Mouse (Mus musculus) midbrain, embryonic 14.5 days (tissue): ENCODE measurements around the gene Nkx2-1. TPM values are rescaled to one million over a fixed set of nuclear protein-coding genes. Genes with fewer than 3 reads are reported as not detected.

Experiments
- ATAC-seq: fragments of 200-750 bp; cut with Nextera tagmentation; 2 replicates; pipeline ENCODE4 v1.8.0; 2017; ENCODE audit warnings: moderate number of reproducible peaks, moderate library complexity; ENCODE audit not compliant: low FRiP score, low TSS enrichment
- DNase-seq: peaks from one replicate; pipeline ENCODE4 v3.0.0-alpha.2; 2015
- H3K27ac ChIP-seq: fragments of 300-500 bp; sonication (generic); replicated peaks from 2 replicates; pipeline ENCODE4 v1.5.1; 2014; ENCODE audit warnings: mild to moderate bottlenecking, low read depth, low read length, moderate library complexity
- H3K27me3 ChIP-seq: fragments of 300-500 bp; sonication (generic); 2 replicates; pipeline ENCODE4 v1.6.1; 2014; ENCODE audit warnings: low read length, control low read depth, mixed read lengths; ENCODE audit not compliant: control insufficient read depth, insufficient read depth
- H3K36me3 ChIP-seq: fragments of 300-500 bp; sonication (generic); 2 replicates; pipeline ENCODE4 v1.6.1; 2014; ENCODE audit warnings: low read length, control low read depth; ENCODE audit not compliant: control insufficient read depth, insufficient read depth
- H3K4me1 ChIP-seq: fragments of 300-500 bp; sonication (generic); 2 replicates; pipeline ENCODE4 v1.6.1; 2014; ENCODE audit warnings: mild to moderate bottlenecking, antibody characterized with exemption, low read length, control low read depth; ENCODE audit not compliant: control insufficient read depth, insufficient read depth
- H3K4me2 ChIP-seq: fragments of 300-500 bp; sonication (generic); 2 replicates; pipeline ENCODE4 v1.6.1; 2014; ENCODE audit warnings: mild to moderate bottlenecking, low read length, moderate library complexity
- H3K4me3 ChIP-seq: fragments of 300-500 bp; sonication (generic); replicated peaks from 2 replicates; pipeline ENCODE4 v1.5.1; 2014; ENCODE audit warnings: low read depth, low read length
- H3K9ac ChIP-seq: fragments of 300-500 bp; sonication (generic); replicated peaks from 2 replicates; pipeline ENCODE4 v1.6.1; 2014; ENCODE audit warnings: mild to moderate bottlenecking, low read length, moderate library complexity
- H3K9me3 ChIP-seq: fragments of 300-500 bp; sonication (generic); 2 replicates; pipeline ENCODE4 v1.6.1; 2016; ENCODE audit warnings: low read length, control low read depth, mixed read lengths; ENCODE audit not compliant: control insufficient read depth
- WGBS: fragments of 180-500 bp; shearing (Covaris S2); extraction: QIAGEN DNeasy Blood & Tissue Kit; methylation state at CpG from one replicate; pipeline ENCODE4 v1.1.7; 2014; 5-methylcytosine and 5-hydroxymethylcytosine counted together
- polyA plus RNA-seq: library from polyadenylated mRNA; unstranded; fragments of >200 nt; fragmentation: Nextera tagmentation; extraction: Ambion mirVana; gene quantifications from 2 replicates; pipeline ENCODE4 v1.2.1, GENCODE M21; 2014

The Nkx2-1 gene
- polyA plus RNA-seq, 1 experiment from 2014 or later, result 0.24 TPM

GRCm38 (mm10) chr12:56534651-56535326 is 1.9 kb downstream of the Nkx2-1 start:
- H3K9ac ChIP-seq, result no peak overlapping the region
- peak overlapping the region; percentile 38 for H3K4me2 ChIP-seq
- DNase-seq (peak; percentile 50), ATAC-seq (peak; percentile 39; the same call in 1 of the 2 replicates)
- H3K36me3 ChIP-seq, result no peaks in the 10 kb centered on the region
- peak overlapping the region; percentile 20; the same call in 1 of the 2 replicates for H3K27ac ChIP-seq
- H3K9me3 ChIP-seq, result no peaks in the 10 kb centered on the region
- H3K27me3 ChIP-seq, result peaks cover 96% of the 10 kb centered on the region
- 0 out of 2 replicates have a peak, but pooled peaks cover 6% of the 10 kb centered on the region for H3K4me1 ChIP-seq
- H3K4me3 ChIP-seq, result peak overlapping the region; percentile 25
- under 1% methylated on average over 62 of the region's 62 CpGs for WGBS

DNA sequence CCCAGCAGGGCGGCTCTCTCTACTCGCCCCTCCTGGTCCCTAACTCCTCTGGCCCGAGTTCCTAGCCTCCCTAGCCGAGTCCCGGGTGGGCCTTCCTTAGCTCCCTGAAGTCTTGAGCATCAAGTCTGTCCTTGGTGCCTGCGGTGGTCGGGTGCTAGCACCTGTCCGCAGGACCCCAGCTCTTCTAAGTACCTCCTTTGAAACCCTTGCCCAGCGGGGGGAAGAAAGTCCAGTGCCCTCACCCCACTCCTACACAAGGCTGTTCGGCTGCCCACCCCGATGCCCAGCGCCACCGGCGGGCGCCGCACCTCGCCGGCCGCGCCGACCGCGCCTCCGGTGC is 2.4 kb downstream of the Nkx2-1 start:
- no peak for ATAC-seq

DNA sequence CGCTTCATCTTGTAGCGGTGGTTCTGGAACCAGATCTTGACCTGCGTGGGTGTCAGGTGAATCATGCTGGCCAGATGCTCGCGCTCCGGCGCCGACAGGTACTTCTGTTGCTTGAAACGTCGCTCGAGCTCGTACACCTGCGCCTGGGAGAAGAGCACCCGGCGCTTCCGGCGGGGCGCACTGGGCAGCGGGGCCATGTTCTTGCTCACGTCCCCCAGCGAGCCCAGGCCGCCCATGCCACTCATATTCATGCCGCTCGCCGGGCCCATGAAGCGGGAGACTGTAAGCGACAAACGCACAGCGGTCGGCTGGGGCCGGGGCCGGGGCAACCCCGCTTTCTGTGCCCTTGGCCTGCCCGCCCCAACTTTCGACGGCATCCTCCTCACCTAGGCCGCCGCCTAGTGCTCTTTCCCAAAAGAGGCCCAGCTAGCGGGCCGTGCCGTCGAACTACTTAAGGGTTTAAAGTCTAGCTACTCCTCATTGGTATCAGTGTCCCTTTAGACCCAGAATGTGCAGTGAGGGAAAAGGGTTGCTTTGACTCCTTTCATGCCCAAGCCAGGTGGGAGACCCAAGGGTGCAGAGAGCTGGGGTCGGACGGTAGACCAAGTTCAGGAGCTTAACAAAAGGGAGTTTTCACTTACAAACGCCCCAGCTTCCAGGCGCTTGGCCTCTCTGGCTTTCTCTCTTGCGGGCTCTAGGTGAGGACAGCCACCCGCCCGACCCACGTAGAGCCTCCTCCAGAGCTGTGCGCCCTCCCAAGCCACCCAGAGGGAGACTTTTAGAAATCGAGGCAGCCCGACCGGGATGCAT is 3.0 kb downstream of the Nkx2-1 start:
- Histone ChIP-seq H3K27me3 (peaks cover 95% of the 10 kb centered on the region), H3K27ac (no peak overlapping the region), H3K36me3 (no peaks in the 10 kb centered on the region), H3K9ac (no peak overlapping the region; the same call in 1 of the 2 replicates), H3K4me2 (peak overlapping the region; percentile 37), H3K4me3 (peak overlapping the region; percentile 25), H3K9me3 (no peaks in the 10 kb centered on the region), H3K4me1 (0 out of 2 replicates have a peak, but pooled peaks cover 6% of the 10 kb centered on the region)
- WGBS, result 1% methylated on average over 54 of the region's 54 CpGs
- DNase-seq (no peak), ATAC-seq (no peak)

More for the DNA sequence above, 2.4 kb downstream of the Nkx2-1 start:
- peaks cover 95% of the 10 kb centered on the region for H3K27me3 ChIP-seq
- peak overlapping the region; percentile 20; the same call in 1 of the 2 replicates for H3K27ac ChIP-seq
- 0 out of 2 replicates have a peak, but pooled peaks cover 6% of the 10 kb centered on the region for H3K4me1 ChIP-seq
- no peak overlapping the region for H3K9ac ChIP-seq
- H3K4me2 ChIP-seq, result peak overlapping the region; percentile 38
- H3K36me3 ChIP-seq, result no peaks in the 10 kb centered on the region
- no peak for DNase-seq
- no peaks in the 10 kb centered on the region for H3K9me3 ChIP-seq
- under 1% methylated on average over 24 of the region's 24 CpGs for WGBS
- peak overlapping the region; percentile 25 for H3K4me3 ChIP-seq

DNA sequence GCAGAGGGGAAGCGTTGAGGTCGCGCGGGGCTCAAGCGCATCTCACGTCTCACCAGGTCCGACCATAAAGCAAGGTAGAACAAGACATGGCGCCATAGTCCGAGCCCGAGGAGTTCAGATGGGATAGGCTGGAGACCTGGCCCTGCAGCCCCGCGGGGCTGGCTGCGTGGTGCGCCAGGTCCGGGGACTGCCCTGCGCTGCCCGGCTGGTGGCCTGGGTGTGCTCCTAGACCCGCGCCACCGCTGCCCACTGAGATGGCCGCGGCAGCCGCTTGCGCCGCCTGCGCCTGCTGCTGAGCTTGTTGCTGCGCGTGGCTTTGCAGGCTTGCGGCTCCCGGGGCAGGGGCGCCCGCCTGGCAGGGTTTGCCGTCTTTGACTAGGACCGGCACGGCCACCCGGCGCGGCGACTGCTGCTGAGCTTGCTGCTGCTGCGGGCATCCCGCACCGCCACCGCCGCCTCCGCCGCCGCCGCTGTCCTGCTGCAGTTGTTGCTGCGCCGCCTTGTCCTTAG is 3.7 kb downstream of the Nkx2-1 start:
- peaks cover 95% of the 10 kb centered on the region for H3K27me3 ChIP-seq
- peak; percentile 56 for DNase-seq
- no peaks in the 10 kb centered on the region for H3K36me3 ChIP-seq
- 0 out of 2 replicates have a peak, but pooled peaks cover 6% of the 10 kb centered on the region for H3K4me1 ChIP-seq
- H3K4me2 ChIP-seq, result peak overlapping the region; percentile 37
- H3K9me3 ChIP-seq, result no peaks in the 10 kb centered on the region
- peak overlapping the region; percentile 25 for H3K4me3 ChIP-seq
- ATAC-seq, result no peak
- no peak overlapping the region for H3K27ac ChIP-seq
- WGBS, result under 1% methylated on average over 44 of the region's 50 CpGs
- no peak overlapping the region; the same call in 1 of the 2 replicates for H3K9ac ChIP-seq

DNA sequence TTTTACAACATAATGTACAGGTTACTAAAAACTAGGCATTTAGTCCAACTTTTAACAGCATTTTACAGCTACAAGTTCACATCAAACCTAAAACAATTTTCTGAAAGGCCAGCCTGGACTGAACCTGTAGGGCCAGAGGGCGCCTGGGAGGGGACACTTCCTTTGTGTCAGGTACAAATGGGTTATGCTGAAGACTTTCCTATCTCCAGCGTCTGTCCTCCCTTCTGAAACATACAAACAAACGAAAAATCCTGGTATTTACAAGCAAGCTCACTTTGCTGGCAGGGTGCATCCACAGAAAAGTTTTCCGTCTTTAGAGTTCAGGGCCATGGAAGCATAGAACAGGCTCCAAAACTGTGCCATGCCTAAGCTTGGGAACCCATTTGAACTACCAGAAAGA is 4.6 kb downstream of the Nkx2-1 start:
- H3K4me2 ChIP-seq, result no peak overlapping the region
- H3K9ac ChIP-seq, result no peak overlapping the region
- no peak overlapping the region for H3K4me3 ChIP-seq
- WGBS, result 2% methylated on average over 4 of the region's 4 CpGs
- DNase-seq (peak; percentile 29), ATAC-seq (no peak)
- peaks cover 96% of the 10 kb centered on the region for H3K27me3 ChIP-seq
- no peaks in the 10 kb centered on the region for H3K36me3 ChIP-seq
- H3K4me1 ChIP-seq, result 0 out of 2 replicates have a peak, but pooled peaks cover 6% of the 10 kb centered on the region
- no peak overlapping the region for H3K27ac ChIP-seq
- no peaks in the 10 kb centered on the region for H3K9me3 ChIP-seq

GRCm38 (mm10) chr12:56531051-56531620 is 5.6 kb downstream of the Nkx2-1 start:
- 0 out of 2 replicates have a peak, but pooled peaks cover 6% of the 10 kb centered on the region for H3K4me1 ChIP-seq
- no peak overlapping the region for H3K27ac ChIP-seq
- DNase-seq (no peak), ATAC-seq (no peak)
- peaks cover 96% of the 10 kb centered on the region for H3K27me3 ChIP-seq
- H3K36me3 ChIP-seq, result no peaks in the 10 kb centered on the region
- WGBS, result 2% methylated on average over 3 of the region's 3 CpGs
- no peak overlapping the region; the same call in 1 of the 2 replicates for H3K4me2 ChIP-seq
- no peak overlapping the region for H3K4me3 ChIP-seq
- H3K9me3 ChIP-seq, result no peaks in the 10 kb centered on the region
- H3K9ac ChIP-seq, result no peak overlapping the region

DNA sequence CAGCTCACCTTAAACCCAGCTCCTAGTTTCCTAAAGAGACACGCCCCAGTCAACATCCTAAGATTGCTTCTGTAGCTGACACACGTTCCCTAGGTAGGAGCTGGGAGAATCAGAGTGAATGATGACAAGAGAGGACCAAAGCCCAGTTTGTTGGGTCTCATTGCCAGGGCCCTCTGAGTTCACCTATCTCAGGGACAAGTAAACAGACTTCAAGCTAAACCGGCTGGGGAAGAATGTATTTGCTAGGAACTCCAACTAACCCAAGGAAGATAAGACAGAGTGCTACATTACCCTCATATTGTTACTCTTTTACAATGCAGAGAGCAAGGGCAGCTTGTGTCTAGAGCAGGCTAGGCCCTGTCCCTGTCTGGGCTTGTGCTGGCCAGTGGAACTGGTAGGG is 6.8 kb downstream of the Nkx2-1 start:
- peaks cover 94% of the 10 kb centered on the region for H3K27me3 ChIP-seq
- WGBS, result 2% methylated on average over 3 of the region's 3 CpGs
- 0 out of 2 replicates have a peak, but pooled peaks cover 6% of the 10 kb centered on the region for H3K4me1 ChIP-seq
- H3K9ac ChIP-seq, result no peak overlapping the region
- H3K9me3 ChIP-seq, result no peaks in the 10 kb centered on the region
- no peaks in the 10 kb centered on the region for H3K36me3 ChIP-seq
- no peak overlapping the region for H3K4me3 ChIP-seq
- H3K27ac ChIP-seq, result no peak overlapping the region
- DNase-seq, result no peak
- H3K4me2 ChIP-seq, result no peak overlapping the region
- no peak for ATAC-seq

DNA sequence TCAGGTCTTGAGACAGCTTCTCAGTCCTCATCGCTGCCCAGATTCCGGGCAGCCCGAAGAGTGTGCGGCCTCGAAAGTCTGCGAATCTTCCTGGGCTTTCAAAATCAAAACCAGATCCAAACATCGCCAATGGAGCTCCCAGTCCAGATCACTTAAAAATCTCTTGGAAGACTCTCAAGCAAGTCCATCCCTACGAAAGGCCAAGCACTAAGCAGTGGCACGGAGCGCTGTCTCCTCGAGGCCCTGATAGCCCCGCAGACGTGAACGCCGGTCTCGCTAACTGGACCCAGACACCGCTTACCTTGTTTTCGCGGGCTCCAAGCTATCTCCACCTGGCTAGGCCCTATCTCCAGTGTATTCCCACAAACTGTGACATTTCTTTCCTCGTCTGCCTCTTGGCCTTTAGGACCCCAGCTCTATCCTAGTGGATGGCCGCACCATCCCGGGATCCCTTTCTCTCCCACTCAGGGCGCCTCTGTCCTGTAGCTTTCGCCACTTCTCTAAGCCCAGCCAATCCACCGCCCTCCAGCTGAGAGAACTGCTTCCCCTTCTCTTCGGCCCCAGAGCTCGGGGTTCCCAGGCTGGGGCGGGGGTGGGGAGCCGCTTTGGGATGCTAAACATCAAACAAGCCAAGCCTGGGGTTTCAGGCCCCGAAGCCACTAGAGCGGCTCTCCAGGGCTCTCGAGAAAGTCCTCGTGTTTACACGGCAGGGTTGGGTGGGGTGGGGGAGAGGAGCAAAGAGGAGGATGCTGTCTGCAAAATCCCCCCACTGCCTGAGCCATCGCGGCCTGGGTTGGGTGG is 7.6 kb downstream of the Nkx2-1 start:
- H3K36me3 ChIP-seq, result no peaks in the 10 kb centered on the region
- no peak overlapping the region for H3K27ac ChIP-seq
- no peak overlapping the region for H3K9ac ChIP-seq
- ATAC-seq (no peak; the same call in 1 of the 2 replicates), DNase-seq (no peak)
- H3K27me3 ChIP-seq, result peaks cover 94% of the 10 kb centered on the region
- peak overlapping the region; percentile 12 for H3K4me2 ChIP-seq
- H3K4me1 ChIP-seq, result no peaks in the 10 kb centered on the region
- no peaks in the 10 kb centered on the region for H3K9me3 ChIP-seq
- H3K4me3 ChIP-seq, result no peak overlapping the region; the same call in 1 of the 2 replicates
- under 1% methylated on average over 36 of the region's 36 CpGs for WGBS
